Mouse (Mus musculus) lung, adult 2 months (tissue): ENCODE measurements around the gene Mipep. TPM values are rescaled to one million over a fixed set of nuclear protein-coding genes. Genes with fewer than 3 reads are reported as not detected.

ENCODE experiments used
- DNase-seq: peaks from one replicate; pipeline ENCODE4 v3.0.0; 2022
- H3K4me1 ChIP-seq: fragments of 200-500 bp; 2 replicates; pipeline ENCODE4 v1.6.1; 2011; ENCODE audit warnings: low read length; ENCODE audit not compliant: control insufficient read depth, insufficient read depth
- H3K4me3 ChIP-seq: fragments of 200-500 bp; replicated peaks from 2 replicates; pipeline ENCODE3; 2011; ENCODE audit warnings: low read depth, mild to moderate bottlenecking, control low read depth, low read length; ENCODE audit errors: extremely low read depth
- CTCF ChIP-seq: fragments of 200-500 bp; IDR thresholded peaks from 2 replicates; pipeline ENCODE4 v1.5.1; 2011; ENCODE audit warnings: mild to moderate bottlenecking, low read length, control low read depth; ENCODE audit not compliant: insufficient read depth
- POLR2A ChIP-seq: fragments of 200-500 bp; IDR thresholded peaks from 2 replicates; pipeline ENCODE4 v1.6.1; 2011; ENCODE audit warnings: low read depth, mild to moderate bottlenecking, control low read depth, low read length, borderline replicate concordance; ENCODE audit errors: extremely low read depth
- WGBS: fragments of 180-500 bp; shearing (Covaris S2); methylation state at CpG from one replicate; pipeline ENCODE4 v1.1.7; 2018; 5-methylcytosine and 5-hydroxymethylcytosine counted together
- polyA plus RNA-seq: library from polyadenylated mRNA; depleted of rRNA; stranded (reverse); fragments of >200 nt; gene quantifications from 2 replicates; pipeline ENCODE4 v1.2.3, GENCODE M21; 2012

The Mipep gene
- polyA plus RNA-seq, 1 experiment = 7.6 TPM

GRCm38 (mm10) chr14:60815098-60815497 is 30.7 kb downstream of the Mipep start:
- no peak overlapping the region for H3K4me3 ChIP-seq
- WGBS = 72% methylated on average over 5 of the region's 5 CpGs
- no peaks in the 10 kb centered on the region; the same call in 1 of the 2 replicates for H3K4me1 ChIP-seq
- TF ChIP-seq POLR2A = no peak
- no peak for TF ChIP-seq CTCF
- peak; percentile 36 for DNase-seq

- no peaks in the 10 kb centered on the region; the same call in 1 of the 2 replicates for H3K4me1 ChIP-seq
- TF ChIP-seq POLR2A = no peak
- no peak for TF ChIP-seq CTCF
- 48% methylated on average over 5 of the region's 5 CpGs for WGBS
- no peak for DNase-seq
- no peak overlapping the region for H3K4me3 ChIP-seq
Measured at GRCm38 (mm10) chr14:60818045-60818444, 33.7 kb downstream of the Mipep start.

DNA sequence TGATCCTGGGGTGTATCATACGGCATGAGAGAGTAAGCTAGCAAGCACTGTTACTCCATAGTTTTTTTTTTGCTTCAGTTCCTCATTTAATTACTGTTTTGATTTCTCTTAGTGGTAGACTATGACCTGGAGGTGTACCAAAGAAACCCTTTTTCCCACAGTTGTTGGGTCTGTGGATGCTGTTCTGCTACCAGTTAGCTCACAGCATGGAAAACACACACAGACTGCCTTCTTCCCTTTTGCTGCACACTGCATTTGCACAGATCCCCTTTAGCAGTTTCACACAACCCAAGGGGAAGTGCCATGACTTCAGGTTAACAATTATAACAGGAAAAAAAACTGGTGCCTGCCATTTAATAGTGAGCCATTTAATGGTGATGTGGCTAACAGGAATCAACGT is 45.7 kb downstream of the Mipep start:
- 88% methylated on average over 2 of the region's 2 CpGs for WGBS
- no peaks in the 10 kb centered on the region for H3K4me1 ChIP-seq
- no peak overlapping the region for H3K4me3 ChIP-seq
- DNase-seq = no peak
- TF ChIP-seq CTCF (no peak), POLR2A (no peak)

- no peak for DNase-seq
- no peak overlapping the region for H3K4me3 ChIP-seq
- TF ChIP-seq POLR2A = no peak
- TF ChIP-seq CTCF = no peak
- WGBS = 81% methylated on average over 6 of the region's 6 CpGs
- 0 out of 2 replicates have a peak, but pooled peaks cover 3% of the 10 kb centered on the region for H3K4me1 ChIP-seq
Measured at GRCm38 (mm10) chr14:60836709-60837108, 52.3 kb downstream of the Mipep start.

DNA sequence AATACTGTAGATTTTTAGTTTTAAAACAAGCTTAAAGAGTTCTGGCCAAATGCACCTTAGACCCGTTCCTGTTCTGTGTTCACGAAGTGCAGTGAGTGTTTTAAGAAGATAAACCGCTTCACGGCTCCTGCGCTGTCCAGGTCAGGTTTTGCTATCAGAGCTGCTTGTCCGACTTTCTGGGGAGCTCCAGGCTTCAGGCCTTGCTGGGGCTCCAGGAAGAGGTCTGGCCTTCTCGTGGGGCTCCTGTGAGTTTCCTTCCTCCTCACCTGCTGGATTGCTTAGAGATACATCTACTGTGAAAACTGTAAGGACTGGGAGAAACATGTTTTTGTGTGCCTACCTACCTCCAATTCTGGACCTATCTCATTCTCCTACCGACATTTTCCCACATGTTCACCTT is 55.3 kb downstream of the Mipep start:
- WGBS = 85% methylated on average over 8 of the region's 8 CpGs
- DNase-seq = no peak
- no peak overlapping the region for H3K4me3 ChIP-seq
- TF ChIP-seq CTCF (no peak), POLR2A (no peak)
- H3K4me1 ChIP-seq = peaks cover 8% of the 10 kb centered on the region

DNA sequence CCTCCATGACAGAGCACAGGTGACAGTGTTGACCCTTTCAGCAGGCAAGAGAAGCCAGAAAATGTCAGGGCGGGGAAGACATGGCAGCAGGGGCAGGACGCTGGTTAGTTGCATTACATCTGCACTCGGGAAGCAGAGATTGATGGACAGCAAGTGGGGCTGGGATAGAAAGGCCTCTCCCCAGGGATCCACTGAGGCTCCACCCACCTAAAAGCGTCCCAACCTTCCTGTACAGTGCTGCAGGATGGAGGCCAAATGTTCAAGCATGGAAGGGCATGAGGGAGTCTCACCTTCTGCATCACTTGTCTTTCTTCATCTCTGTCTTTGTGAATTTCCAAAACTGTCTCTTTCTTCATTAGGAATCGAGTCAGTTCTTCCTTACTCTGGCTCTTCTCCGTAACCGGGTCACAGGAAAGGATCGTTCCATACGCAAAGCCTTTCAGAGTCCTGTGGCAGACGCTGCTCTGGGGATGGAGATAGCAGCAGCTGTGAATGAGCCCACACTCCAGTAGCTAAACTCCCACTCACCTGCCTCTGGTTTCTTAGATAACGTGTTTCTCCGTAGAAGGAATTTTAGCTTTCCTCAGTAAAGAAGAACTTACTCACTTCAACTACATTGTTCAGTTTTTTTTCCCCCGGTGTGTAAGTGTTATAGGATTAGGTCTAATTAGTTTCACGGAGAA is 57.7 kb downstream of the Mipep start:
- 72% methylated on average over 14 of the region's 14 CpGs for whole genome bisulfite sequencing
- Histone ChIP-seq H3K4me1 (peaks cover 17% of the 10 kb centered on the region), H3K4me3 (no peak overlapping the region)
- TF ChIP-seq POLR2A (no peak), CTCF (no peak)
- DNase-seq = no peak

DNA sequence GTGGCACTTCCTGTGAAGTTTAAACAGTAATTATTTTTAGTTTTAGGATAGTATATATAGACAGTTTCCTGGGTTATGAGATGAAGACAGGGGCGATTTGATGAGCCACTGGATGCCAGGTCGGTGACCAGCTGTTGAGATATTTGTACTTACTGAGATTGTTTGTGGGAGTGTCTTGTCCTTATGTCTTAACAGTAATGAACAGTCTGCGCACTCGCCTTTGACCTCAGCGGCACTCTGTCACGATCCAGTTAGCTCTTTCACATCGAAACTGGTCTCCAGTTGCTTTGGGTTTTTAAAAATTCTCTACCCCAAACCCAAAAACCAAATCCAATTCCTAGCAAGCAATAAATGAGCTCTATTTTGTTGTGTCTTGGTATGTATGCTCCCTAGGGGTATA is 59.2 kb downstream of the Mipep start:
- 66% methylated on average over 7 of the region's 7 CpGs for WGBS
- Histone ChIP-seq H3K4me3 (no peak overlapping the region), H3K4me1 (peaks cover 14% of the 10 kb centered on the region)
- DNase-seq = no peak
- TF ChIP-seq POLR2A = no peak
- TF ChIP-seq CTCF = no peak

GRCm38 (mm10) chr14:60845261-60846045 is 61.1 kb downstream of the Mipep start:
- TF ChIP-seq POLR2A (no peak), CTCF (no peak)
- no peak overlapping the region for H3K4me3 ChIP-seq
- peaks cover 16% of the 10 kb centered on the region for H3K4me1 ChIP-seq
- no peak for DNase-seq
- 52% methylated on average over 10 of the region's 10 CpGs for WGBS

- no peak for TF ChIP-seq POLR2A
- no peak for TF ChIP-seq CTCF
- H3K4me3 ChIP-seq = no peak overlapping the region
- WGBS = 95% methylated on average over 5 of the region's 5 CpGs
- DNase-seq = no peak
- H3K4me1 ChIP-seq = peaks cover 16% of the 10 kb centered on the region
Measured at GRCm38 (mm10) chr14:60846174-60846573, 61.8 kb downstream of the Mipep start.
